Mouse (Mus musculus) ES-E14 (cell line): ENCODE data around the gene Add2. TPM values are rescaled to one million over a fixed set of nuclear protein-coding genes. Genes with fewer than 3 reads are reported as not detected.
A peak's percentile ranks its signal among the peaks of the same experiment; 100 is the strongest.

Experiments
- DNase-seq: peaks from one replicate; pipeline ENCODE4 v3.0.0-alpha.2; 2013; ENCODE audit warnings: low read depth, low spot score
- H3K27ac ChIP-seq: 2 replicates; pipeline ENCODE4 v1.5.1; 2012; ENCODE audit warnings: low read depth, mild to moderate bottlenecking, low read length, moderate library complexity, mixed read lengths; ENCODE audit not compliant: poor library complexity, insufficient read depth, severe bottlenecking
- H3K36me3 ChIP-seq: 2 replicates; pipeline ENCODE4 v1.6.1; 2012; ENCODE audit warnings: mild to moderate bottlenecking, low read length, moderate library complexity, mixed read lengths; ENCODE audit not compliant: control insufficient read depth, poor library complexity, insufficient read depth, severe bottlenecking
- H3K4me1 ChIP-seq, 2 experiments: fragments of 150-350 bp in 1 of 2; sonication (generic) in 1 of 2; 2 replicates each; pipeline ENCODE4 v1.6.1; 2012; ENCODE audit warnings: low read length in 2 of 2, mild to moderate bottlenecking in 1 of 2, mixed read lengths in 1 of 2; ENCODE audit not compliant: control insufficient read depth in 2 of 2, insufficient read depth in 2 of 2, poor library complexity in 1 of 2
- H3K4me3 ChIP-seq, 2 experiments: fragments of 150-350 bp in 1 of 2; sonication (generic) in 1 of 2; 2 replicates each; pipeline ENCODE4 v1.5.1; 2012; ENCODE audit warnings: low read length in 2 of 2, low read depth in 1 of 2, mild to moderate bottlenecking in 1 of 2, mixed read lengths in 1 of 2; ENCODE audit not compliant: insufficient read depth in 1 of 2, poor library complexity in 1 of 2, severe bottlenecking in 1 of 2
- H3K9ac ChIP-seq: 2 replicates; pipeline ENCODE4 v1.6.1; 2012; ENCODE audit warnings: low read depth, mild to moderate bottlenecking, low read length, mixed read lengths; ENCODE audit not compliant: poor library complexity, insufficient read depth, severe bottlenecking
- H3K9me3 ChIP-seq: fragments of 150-350 bp; sonication (generic); 2 replicates; pipeline ENCODE4 v1.6.1; 2012; ENCODE audit warnings: low read depth, mild to moderate bottlenecking, low read length; ENCODE audit not compliant: control insufficient read depth, insufficient read depth
- CHD2 ChIP-seq: IDR thresholded peaks from 2 replicates; pipeline ENCODE4 v1.6.1; 2014; ENCODE audit warnings: mild to moderate bottlenecking, low read depth, low read length, inconsistent platforms
- HCFC1 ChIP-seq: IDR thresholded peaks from 2 replicates; pipeline ENCODE4 v1.6.1; 2012; ENCODE audit warnings: low read length, inconsistent platforms, borderline replicate concordance; ENCODE audit not compliant: insufficient read depth
- MAFK ChIP-seq: IDR thresholded peaks from 2 replicates; pipeline ENCODE4 v1.6.1; 2014; ENCODE audit warnings: mild to moderate bottlenecking, low read depth, low read length, inconsistent platforms; ENCODE audit not compliant: insufficient read depth
- ZC3H11A ChIP-seq: IDR thresholded peaks from 2 replicates; pipeline ENCODE4 v1.6.1; 2012; ENCODE audit warnings: low read depth, mild to moderate bottlenecking, inconsistent platforms, low read length, borderline replicate concordance
- ZNF384 ChIP-seq: IDR thresholded peaks from 2 replicates; pipeline ENCODE4 v1.6.1; 2012; ENCODE audit warnings: low read depth, low read length, inconsistent platforms
- in situ Hi-C, 2 experiments: fragments of 600-800 bp; cut with MboI; formaldehyde crosslinking; loops; one replicate each; pipeline ENCODE4 v1.15.1; 2025; ENCODE audit warnings: low sequenced_read_pairs in 2 of 2, inconsistent platforms in 1 of 2; ENCODE audit not compliant: unreplicated experiment in 2 of 2
- total RNA-seq: library from RNA; depleted of rRNA; stranded (reverse); fragments of 300-350 nt; gene quantifications from 2 replicates; pipeline ENCODE4 v1.2.3, GENCODE M21; 2012

The Add2 gene
- total RNA-seq, 1 experiment: 2.5 TPM

DNA sequence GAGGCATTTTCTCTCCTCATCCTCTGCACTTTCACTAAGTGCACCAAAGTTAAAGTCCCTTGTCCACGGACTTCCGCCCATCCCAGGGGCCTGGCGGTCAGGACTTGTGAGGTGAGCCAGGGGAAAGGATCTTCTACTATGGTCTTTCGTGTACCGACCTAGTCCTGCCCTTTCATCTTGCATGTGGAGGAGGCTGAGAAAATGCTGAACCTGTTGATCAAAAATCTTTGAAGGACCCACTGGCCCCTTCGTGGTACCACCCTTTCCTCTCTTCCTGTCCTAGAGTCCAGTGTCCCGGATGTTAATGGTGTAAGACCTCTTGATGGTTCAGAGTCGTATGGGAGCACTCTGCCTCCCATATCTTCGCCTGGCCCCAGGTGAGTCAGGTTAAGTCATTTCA lies 12.6 kb upstream of the Add2 start, which contains the start of gene Figla:
TSS of gene Figla (plus strand) at position 301 of the 400 bp plus-strand sequence.
- no peak within 1 kb of the TSS for H3K27ac ChIP-seq
- in situ Hi-C loops: no loop called here
- H3K4me1 ChIP-seq: no peaks in the 10 kb centered on the region; a peak in 1 of 4 replicates
- TF ChIP-seq MAFK (no peak), HCFC1 (no peak), ZNF384 (no peak), CHD2 (no peak), ZC3H11A (no peak)
- H3K4me3 ChIP-seq: no peak within 1 kb of the TSS
- no peak for DNase-seq
- H3K9ac ChIP-seq: no peak within 1 kb of the TSS
- no peaks in the 10 kb centered on the region for H3K9me3 ChIP-seq
- no peaks in the 10 kb centered on the region for H3K36me3 ChIP-seq

DNA sequence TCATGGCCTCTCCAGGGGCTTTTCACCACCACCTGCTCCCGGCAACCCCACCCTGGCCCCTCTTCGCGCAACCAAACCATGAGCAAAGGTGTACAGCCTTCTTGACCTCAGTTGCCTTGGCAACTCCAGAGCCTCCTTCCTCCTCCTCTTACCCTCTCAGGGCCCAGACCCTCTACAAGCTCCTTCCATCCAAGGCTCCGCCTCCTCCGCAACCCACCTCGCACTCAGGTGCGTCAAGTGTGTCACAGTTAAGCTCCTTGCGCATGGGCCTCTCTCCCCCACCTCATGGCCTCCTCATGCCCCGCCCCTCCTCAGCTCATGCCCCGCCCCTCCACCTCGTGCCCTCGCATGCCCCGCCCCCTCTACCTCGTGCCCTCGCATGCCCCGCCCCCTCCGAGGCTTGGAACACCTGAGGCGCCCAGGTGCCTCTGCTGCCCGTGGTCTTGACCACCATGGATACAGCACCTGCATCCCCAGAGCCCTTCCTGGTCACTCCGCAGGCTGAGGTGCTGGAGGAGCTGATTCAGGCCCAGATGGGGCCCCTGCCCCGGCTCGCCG lies 11.6 kb upstream of the Add2 start:
- Histone ChIP-seq H3K9ac (no peak overlapping the region), H3K27ac (no peak overlapping the region), H3K9me3 (no peaks in the 10 kb centered on the region), H3K4me3 (peak overlapping the region in 1 of 2 experiments; percentile 26; a peak in 1 of 4 replicates), H3K4me1 (no peaks in the 10 kb centered on the region; a peak in 1 of 4 replicates), H3K36me3 (no peaks in the 10 kb centered on the region)
- TF ChIP-seq CHD2 (no peak), HCFC1 (no peak), ZNF384 (no peak), MAFK (no peak), ZC3H11A (no peak)
- DNase-seq: no peak
- in situ Hi-C loops: no loop called here

DNA sequence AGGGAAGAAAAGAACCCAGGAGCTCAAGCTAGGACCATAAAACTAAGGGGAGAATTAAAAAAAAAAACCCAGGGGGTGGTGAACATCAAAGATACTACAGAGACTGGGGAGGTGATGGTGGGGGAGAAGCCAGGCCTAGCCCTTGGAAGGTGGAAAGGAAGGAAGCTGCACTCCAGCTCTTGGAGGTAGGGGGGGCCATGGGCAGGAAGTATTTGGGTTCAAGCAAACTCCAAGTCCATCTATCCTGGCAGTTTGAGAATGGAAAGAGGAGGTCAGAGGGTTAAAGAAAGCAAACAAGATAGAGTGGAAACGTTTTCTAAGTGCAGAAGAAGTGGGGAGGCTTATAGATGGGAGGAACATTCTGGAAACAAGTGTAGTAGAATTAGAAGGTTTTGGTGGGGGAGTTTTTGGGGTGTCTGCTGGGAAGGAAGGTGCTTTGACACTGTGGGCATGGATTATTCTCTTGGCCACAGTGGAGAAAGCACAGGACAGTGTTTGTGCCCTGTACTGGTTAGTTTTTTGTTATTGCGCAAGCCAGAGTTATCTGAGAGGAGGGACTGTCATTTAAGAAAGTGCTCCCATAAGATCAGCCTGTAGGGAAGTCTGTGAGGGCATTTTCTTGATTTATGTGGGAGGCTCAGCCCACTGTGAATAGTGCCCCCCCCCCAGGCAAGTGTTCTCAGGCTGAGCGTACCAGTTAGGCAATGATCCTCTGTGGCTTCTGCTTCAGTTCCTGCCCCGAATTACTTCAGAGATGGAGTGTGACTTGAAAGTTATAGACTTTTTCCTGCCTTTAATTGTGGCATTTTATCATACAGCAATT lies 8.9 kb upstream of the Add2 start:
- Histone ChIP-seq H3K4me1 (no peaks in the 10 kb centered on the region; a peak in 1 of 4 replicates), H3K36me3 (no peaks in the 10 kb centered on the region), H3K4me3 (no peak overlapping the region), H3K9ac (no peak overlapping the region), H3K27ac (no peak overlapping the region), H3K9me3 (no peaks in the 10 kb centered on the region)
- TF ChIP-seq ZNF384: no peak
- in situ Hi-C loops: no loop called here
- no peak for DNase-seq

DNA sequence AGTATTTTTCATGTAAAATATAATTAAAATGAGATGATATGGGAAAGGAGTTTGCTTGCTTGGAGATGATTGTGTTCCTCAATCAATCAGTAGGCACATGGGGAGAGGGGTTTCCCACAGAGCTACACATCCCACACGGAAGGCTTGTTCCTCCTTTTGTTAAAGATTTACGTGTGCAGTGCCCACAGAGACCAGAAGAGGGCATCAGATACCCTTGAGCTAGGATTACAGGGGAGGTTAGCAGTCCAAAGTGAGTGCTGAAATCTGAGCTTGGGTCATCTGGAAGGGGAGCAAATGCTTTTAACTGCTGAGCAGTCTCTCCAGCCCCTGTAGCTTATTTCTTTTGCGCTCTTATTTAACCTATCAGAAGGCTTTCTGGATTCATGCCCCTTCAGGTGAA lies 7.5 kb upstream of the Add2 start:
- in situ Hi-C loops: no loop called here

More for the DNA sequence above, 7.5 kb upstream of the Add2 start:
- no peak overlapping the region for H3K27ac ChIP-seq
- no peak overlapping the region for H3K9ac ChIP-seq
- H3K9me3 ChIP-seq: no peaks in the 10 kb centered on the region
- no peaks in the 10 kb centered on the region; a peak in 1 of 4 replicates for H3K4me1 ChIP-seq
- H3K4me3 ChIP-seq: no peak overlapping the region
- DNase-seq: no peak
- TF ChIP-seq CHD2 (no peak), ZNF384 (no peak), ZC3H11A (no peak), HCFC1 (no peak), MAFK (no peak)
- H3K36me3 ChIP-seq: no peaks in the 10 kb centered on the region
